Mouse (Mus musculus) small intestine, adult 10 weeks (tissue): ENCODE data around the gene 2310034G01Rik. TPM values are rescaled to one million over a fixed set of nuclear protein-coding genes. Genes with fewer than 3 reads are reported as not detected.

Experiments
- polyA plus RNA-seq: library from polyadenylated mRNA; stranded (reverse); fragments of 350-450 nt; fragmentation: Illumina TruSeq; extraction: RNeasy Lipid Tissue Mini Kit (QIAGEN cat#74804); gene quantifications from one replicate; pipeline ENCODE4 v1.2.3, GENCODE M21; 2014; ENCODE audit warnings: low replicate concordance

2310034G01Rik gene
- polyA plus RNA-seq: 1.2 TPM

DNA sequence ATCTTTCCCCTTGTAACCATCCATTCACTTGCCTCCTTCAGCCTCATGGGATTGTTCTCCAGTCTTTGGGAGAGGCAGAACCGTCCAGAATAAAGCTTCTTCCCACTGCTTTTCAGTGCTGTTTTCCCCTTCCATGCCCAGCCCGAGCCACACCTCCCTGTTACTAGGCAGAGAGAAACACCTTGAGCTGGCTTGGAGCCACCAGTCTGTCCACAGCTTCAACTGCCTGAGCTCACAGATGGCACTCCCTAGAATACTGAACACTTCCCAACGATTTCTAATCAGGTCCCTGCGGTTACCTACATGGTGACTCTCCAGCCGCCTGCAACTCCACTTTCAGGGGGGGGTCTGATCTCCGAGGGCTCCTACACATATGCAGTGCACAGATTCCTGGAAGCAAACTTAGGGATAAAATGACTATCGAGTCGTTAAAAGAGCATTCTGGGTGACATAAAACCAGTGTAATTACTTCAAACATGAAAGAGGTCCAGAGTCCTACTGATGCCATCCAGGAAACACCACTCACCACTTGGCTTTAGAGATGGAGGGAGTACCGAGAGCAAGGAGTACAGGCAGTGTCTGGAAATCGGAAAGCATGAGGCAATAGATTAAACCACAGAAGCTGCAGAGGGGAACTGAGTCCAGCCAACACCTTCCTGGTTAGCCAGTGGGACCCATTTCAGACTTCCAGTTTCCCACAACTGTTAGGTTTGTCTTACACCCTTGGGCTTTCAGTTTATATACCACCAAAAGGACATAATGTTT is at the start of gene 2310034G01Rik:
2310034G01Rik (minus strand) TSS at position 135 of the 765 bp plus-strand sequence.

GRCm38 (mm10) chr19:46396686-46397435 is 46.8 kb upstream of the 2310034G01Rik start, which contains the start of gene Sufu:
Gene Sufu (plus strand): TSS chr19:46396896.

GRCm38 (mm10) chr19:46395109-46396009 is 45.3 kb upstream of the 2310034G01Rik start, which contains the start of gene Actr1a:
Gene Actr1a (minus strand): TSS chr19:46395748.

DNA sequence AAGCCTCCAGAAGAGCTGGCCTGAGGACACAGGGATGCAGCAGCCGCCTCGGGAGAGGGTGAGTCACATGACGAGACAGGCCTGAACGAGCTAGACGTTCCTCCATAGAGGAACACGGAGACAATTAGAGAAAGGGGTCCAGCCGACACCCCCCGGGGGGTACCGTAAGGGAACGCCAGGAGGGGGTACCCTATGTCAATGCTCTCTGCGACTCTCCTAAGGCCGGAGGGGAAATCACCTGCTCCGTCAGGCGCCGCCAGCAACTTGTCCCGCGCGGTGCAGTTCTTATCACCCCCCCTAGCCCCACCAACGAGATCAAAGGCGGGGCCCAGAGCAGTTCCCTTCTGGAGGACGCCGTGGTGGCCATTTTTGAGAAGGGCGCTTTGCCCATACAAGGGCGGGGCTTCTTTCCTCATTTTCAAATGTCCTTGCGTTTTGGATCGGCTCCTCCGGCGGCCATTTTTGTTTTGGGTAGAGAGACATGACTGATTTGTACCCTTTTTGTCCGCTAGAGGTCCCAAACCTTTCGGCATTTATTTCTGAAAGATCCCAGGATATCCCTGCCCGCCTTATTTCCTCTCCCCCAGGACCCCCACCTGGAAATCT is 11.7 kb downstream of the 2310034G01Rik start, which contains the start of gene Cuedc2:
Cuedc2 (minus strand) TSS at position 372 of the 606 bp plus-strand sequence.

DNA sequence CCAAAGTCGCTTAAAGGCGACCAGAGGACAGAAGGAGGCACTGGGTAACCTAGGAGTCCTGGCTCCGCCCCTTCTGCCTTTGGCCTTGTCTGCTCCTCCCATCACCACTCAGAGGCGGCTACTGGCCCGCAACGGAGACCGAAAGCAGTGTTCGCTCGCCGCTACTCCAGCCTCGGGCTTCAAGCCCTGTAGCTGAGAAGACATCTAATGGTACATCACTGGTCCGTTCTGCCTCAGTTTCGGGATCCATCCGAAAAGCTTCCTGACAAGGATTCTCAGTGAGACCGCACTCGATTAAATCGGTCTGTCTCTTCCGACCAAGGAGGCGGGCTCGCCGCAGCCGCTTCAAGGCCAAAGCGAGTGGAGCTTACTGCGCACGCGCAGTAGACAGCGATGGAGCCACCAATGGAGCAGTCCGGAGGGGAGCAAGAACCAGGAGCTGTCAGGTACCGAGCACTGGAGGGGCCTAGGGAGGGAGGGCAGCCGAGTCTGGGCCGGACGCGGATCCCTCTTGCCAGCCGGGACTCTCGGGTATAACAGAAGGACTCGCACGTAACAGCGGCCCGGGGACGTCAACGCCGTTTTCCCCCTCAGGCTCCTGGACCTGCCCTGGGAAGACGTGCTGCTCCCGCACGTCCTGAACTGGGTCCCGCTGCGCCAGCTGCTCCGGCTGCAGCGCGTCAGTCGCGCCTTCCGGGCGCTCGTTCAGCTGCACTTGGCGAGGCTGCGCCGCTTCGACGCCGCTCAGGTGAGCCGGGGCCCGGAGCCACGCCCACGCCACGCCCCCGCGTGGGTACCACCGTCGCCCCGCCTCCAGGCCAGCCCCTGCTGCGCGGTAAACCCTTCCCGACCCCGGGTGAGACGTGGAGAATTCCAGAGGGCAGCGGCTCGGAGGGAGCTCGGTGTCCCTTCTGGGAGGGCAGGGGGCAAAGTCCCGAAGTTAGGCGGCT is 21.7 kb downstream of the 2310034G01Rik start, which contains the start of gene Fbxl15:
Fbxl15 (plus strand) TSS at position 104 of the 950 bp plus-strand sequence.

DNA sequence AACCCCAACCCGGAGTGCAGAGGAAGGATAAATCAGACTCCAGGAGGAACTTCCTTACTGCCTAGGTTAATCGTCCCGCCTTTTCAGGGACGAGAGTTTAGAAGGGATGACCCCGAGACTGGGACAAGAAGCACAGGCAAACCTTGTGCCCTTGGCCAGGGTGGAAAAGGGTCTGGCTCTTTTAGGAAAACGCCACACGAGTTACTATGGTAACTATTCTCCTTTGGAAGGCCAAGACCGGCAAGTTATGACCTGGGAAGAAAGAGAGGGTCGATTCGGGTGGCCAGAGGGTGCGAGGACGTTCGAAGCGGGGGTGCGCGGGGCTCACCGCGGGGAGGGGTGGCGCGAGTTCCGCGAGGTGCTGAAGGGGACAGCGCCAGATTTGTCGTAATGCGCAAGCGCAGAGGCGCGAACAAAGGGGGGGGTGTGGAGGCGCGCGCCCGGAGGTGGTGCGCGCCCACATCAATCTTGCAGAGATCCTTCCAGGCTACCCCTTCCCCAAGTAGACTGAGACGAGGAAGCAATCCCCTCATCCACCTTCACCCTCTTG is 23.3 kb downstream of the 2310034G01Rik start, which contains the start of gene Psd:
Psd (minus strand) TSS at position 401 of the 550 bp plus-strand sequence.

DNA sequence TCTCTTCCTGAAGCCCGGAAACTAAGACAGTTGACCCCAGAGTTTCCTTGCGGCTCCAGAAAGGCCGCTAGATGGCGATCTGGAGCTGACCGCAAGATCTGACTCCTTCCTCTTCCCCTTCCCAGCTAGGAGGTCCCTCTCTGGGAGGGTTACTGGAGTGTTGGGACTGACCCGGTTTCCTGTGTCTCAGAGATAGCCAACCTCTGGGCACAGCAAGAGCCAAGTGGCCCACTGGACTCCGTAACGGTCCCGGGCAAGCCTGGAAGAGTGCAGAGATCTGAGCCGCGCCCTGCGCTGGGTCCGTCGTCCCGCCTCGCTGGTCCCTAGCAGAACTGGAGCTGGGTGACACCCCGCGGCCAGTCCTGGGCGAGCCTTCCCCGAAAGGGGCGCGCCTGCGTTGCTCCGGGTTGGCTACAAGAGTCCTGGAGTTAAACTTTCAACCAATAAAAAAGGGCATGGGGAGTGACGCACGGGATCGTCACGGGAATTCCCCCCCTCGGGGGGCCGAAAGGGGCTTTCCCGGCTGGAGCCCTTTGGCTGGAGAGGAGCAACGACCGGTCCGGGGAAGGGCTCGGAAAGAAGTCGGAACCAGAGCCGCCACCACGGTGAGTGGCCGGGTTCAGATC is 45.8 kb downstream of the 2310034G01Rik start, which contains the start of gene Nfkb2:
Nfkb2 (plus strand) TSS at position 105 of the 626 bp plus-strand sequence.

Other genes with a start within 250 kb of the 2310034G01Rik start
- not detected for gene Elovl3, start 218.4 kb downstream of the 2310034G01Rik start, polyA plus RNA-seq
- gene Pitx3, start 202.0 kb downstream of the 2310034G01Rik start, polyA plus RNA-seq: not detected
- gene Gbf1, start 197.8 kb downstream of the 2310034G01Rik start, polyA plus RNA-seq: 26.1 TPM
- gene Nfkb2, start 46.0 kb downstream of the 2310034G01Rik start, polyA plus RNA-seq: 0.26 TPM
- gene Psd, start 23.1 kb downstream of the 2310034G01Rik start, polyA plus RNA-seq: 0.37 TPM
- not detected for gene Fbxl15, start 22.1 kb downstream of the 2310034G01Rik start, polyA plus RNA-seq
- not detected for gene Cuedc2, start 11.6 kb downstream of the 2310034G01Rik start, polyA plus RNA-seq
- 0.19 TPM for gene Mfsd13a, start 9.2 kb downstream of the 2310034G01Rik start, polyA plus RNA-seq
- 41.6 TPM for gene Actr1a, start 45.4 kb upstream of the 2310034G01Rik start, polyA plus RNA-seq
- 1.6 TPM for gene Sufu, start 46.6 kb upstream of the 2310034G01Rik start, polyA plus RNA-seq
- gene Trim8, start 151.4 kb upstream of the 2310034G01Rik start, polyA plus RNA-seq: 2.9 TPM
- gene Arl3, start 222.9 kb upstream of the 2310034G01Rik start, polyA plus RNA-seq: 16.4 TPM
- 4.2 TPM for gene Sfxn2, start 223.1 kb upstream of the 2310034G01Rik start, polyA plus RNA-seq
- gene Wbp1l, start 248.8 kb upstream of the 2310034G01Rik start, polyA plus RNA-seq: 3.0 TPM